Mouse (Mus musculus): Measurements from ENCODE around the gene Polr3gl. TPM values are rescaled to one million over a fixed set of nuclear protein-coding genes. Genes with fewer than 3 reads are reported as not detected.

Gene Polr3gl
- polyA plus RNA-seq, 1 experiment from 2014 or later, result 33.1 TPM

DNA sequence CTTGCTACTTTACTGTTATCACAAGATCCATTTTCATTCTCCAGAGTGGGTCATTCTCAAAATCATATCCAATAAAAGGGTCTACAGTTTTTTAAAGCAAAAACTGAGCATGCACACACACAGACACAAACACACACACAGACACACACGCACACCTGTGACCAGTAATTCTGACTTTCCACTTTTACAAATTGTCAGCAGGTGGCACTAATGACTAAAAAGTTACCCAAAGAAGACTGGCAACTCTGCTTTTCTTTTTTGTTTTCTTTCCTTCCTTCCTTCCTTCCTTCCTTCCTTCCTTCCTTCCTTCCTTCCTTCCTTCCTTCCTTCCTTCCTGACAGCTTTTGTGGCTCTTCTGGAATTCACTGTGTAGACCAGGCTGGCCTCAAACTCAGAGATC lies 48.4 kb downstream of the Polr3gl start:
- Histone ChIP-seq H3K4me3 (no peak overlapping the region), H3K27ac (replicated peaks) (no peak overlapping the region), H3K4me1 (peaks cover 10% of the 10 kb centered on the region), H3K27me3 (replicated peaks; ENCODE audit: low read depth, poor library complexity, severe bottlenecking) (peaks cover 43% of the 10 kb centered on the region), H3K36me3 (replicated peaks) (no peaks in the 10 kb centered on the region), H3K9me3 (no peaks in the 10 kb centered on the region)
- no peak for DNase-seq (ENCODE audit: low spot score)
- WGBS, result 49% methylated on average over 1 of the region's 1 CpGs

GRCm38 (mm10) chr3:96543345-96543744 lies 50.6 kb downstream of the Polr3gl start:
- 87% methylated on average over 11 of the region's 11 CpGs for WGBS
- Histone ChIP-seq H3K27ac (replicated peaks) (no peak overlapping the region), H3K4me1 (peaks cover 25% of the 10 kb centered on the region), H3K27me3 (replicated peaks; ENCODE audit: low read depth, poor library complexity, severe bottlenecking) (peaks cover 43% of the 10 kb centered on the region), H3K4me3 (no peak overlapping the region), H3K36me3 (replicated peaks) (no peaks in the 10 kb centered on the region), H3K9me3 (no peaks in the 10 kb centered on the region)
- DNase-seq (ENCODE audit: low spot score), result no peak

DNA sequence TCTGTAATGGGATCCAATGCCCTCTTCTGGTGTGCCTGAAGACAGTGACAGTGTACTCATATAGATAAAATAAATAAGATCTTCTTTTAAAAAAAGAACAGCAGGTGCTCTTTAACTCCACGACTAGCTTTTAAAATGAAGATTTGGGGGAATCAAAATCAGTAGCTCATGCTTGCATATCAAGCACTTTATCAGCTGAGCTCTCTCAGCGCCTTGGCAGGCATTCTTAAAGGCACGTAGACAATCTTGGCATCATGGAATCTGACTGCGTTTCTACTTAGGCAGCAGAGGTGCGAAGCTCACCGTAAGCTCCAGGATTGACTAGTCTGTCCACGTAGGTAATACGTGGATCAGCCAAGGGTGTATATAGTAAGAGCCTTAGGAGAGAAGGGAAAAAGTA lies 51.4 kb downstream of the Polr3gl start:
- H3K27me3 ChIP-seq (replicated peaks; ENCODE audit: low read depth, poor library complexity, severe bottlenecking), result peaks cover 37% of the 10 kb centered on the region
- WGBS, result 80% methylated on average over 8 of the region's 8 CpGs
- H3K9me3 ChIP-seq, result no peaks in the 10 kb centered on the region
- no peak overlapping the region for H3K27ac ChIP-seq (replicated peaks)
- DNase-seq (ENCODE audit: low spot score), result no peak
- H3K4me1 ChIP-seq, result peaks cover 23% of the 10 kb centered on the region
- H3K4me3 ChIP-seq, result no peak overlapping the region
- no peaks in the 10 kb centered on the region for H3K36me3 ChIP-seq (replicated peaks)

GRCm38 (mm10) chr3:96541328-96542078 lies 52.5 kb downstream of the Polr3gl start:
- no peak overlapping the region; the same call in 1 of the 2 replicates for H3K4me3 ChIP-seq
- H3K9me3 ChIP-seq, result no peaks in the 10 kb centered on the region
- H3K4me1 ChIP-seq, result peaks cover 22% of the 10 kb centered on the region
- 17% methylated on average over 14 of the region's 14 CpGs for WGBS
- peak overlapping the region; percentile 40; the same call in 1 of the 2 replicates for H3K27ac ChIP-seq (replicated peaks)
- H3K27me3 ChIP-seq (replicated peaks; ENCODE audit: low read depth, poor library complexity, severe bottlenecking), result peaks cover 32% of the 10 kb centered on the region
- no peaks in the 10 kb centered on the region for H3K36me3 ChIP-seq (replicated peaks)
- DNase-seq (ENCODE audit: low spot score), result peak; percentile 37

DNA sequence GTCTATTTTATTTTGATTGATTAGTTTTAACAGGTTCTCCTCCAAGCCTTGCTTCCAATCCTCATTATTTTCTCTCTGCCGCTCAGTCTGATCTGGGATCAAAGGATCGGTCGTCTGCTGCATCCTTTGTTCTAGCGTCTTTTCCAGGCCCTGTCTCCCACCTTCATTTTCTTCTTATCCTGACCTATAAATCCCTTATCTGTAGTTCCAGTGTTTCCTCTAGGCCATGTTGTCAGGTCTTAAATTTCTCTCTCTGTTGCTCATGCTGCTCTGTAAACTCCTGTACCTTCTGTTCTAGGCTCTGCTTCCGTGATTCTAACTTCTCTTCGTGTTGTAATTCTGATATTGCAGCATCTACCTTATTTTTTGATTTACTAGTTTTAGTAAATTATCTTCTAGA lies 53.2 kb downstream of the Polr3gl start:
- H3K9me3 ChIP-seq, result no peaks in the 10 kb centered on the region
- DNase-seq (ENCODE audit: low spot score), result no peak
- no peaks in the 10 kb centered on the region for H3K36me3 ChIP-seq (replicated peaks)
- WGBS, result 43% methylated on average over 6 of the region's 6 CpGs
- H3K4me1 ChIP-seq, result peaks cover 22% of the 10 kb centered on the region
- H3K27me3 ChIP-seq (replicated peaks; ENCODE audit: low read depth, poor library complexity, severe bottlenecking), result peaks cover 24% of the 10 kb centered on the region
- no peak overlapping the region for H3K4me3 ChIP-seq
- no peak overlapping the region for H3K27ac ChIP-seq (replicated peaks)

DNA sequence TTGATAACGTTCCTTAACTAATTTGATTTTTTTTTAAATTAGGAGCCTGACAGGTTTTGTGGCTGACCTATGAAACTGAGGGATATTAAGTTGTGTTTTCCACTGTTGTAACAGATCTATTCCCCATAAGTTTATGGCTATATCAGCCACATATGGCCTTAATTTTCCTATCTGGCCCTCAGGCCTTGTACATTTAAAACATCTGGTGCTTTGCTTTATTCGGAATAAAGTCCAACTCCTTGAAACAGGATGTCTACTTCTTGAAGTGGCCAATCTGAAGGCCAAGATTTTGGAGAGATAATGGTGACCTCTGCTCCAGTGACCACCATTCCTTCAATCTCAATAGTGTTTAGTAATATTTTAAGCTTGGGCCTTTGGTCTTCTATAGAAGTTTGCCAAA lies 54.7 kb downstream of the Polr3gl start:
- DNase-seq (ENCODE audit: low spot score), result no peak
- peaks cover 23% of the 10 kb centered on the region for H3K27me3 ChIP-seq (replicated peaks; ENCODE audit: low read depth, poor library complexity, severe bottlenecking)
- no peak overlapping the region for H3K27ac ChIP-seq (replicated peaks)
- no peaks in the 10 kb centered on the region for H3K9me3 ChIP-seq
- no peaks in the 10 kb centered on the region for H3K36me3 ChIP-seq (replicated peaks)
- peaks cover 22% of the 10 kb centered on the region for H3K4me1 ChIP-seq
- no peak overlapping the region for H3K4me3 ChIP-seq
- 51% methylated on average over 2 of the region's 2 CpGs for whole genome bisulfite sequencing

- Histone ChIP-seq H3K9me3 (no peaks in the 10 kb centered on the region), H3K4me1 (peaks cover 5% of the 10 kb centered on the region), H3K36me3 (replicated peaks) (no peaks in the 10 kb centered on the region), H3K27ac (replicated peaks) (no peak overlapping the region), H3K4me3 (no peak overlapping the region), H3K27me3 (replicated peaks; ENCODE audit: low read depth, poor library complexity, severe bottlenecking) (peaks cover 11% of the 10 kb centered on the region)
- DNase-seq (ENCODE audit: low spot score), result no peak
- WGBS, result 60% methylated on average over 2 of the region's 2 CpGs
These were observed 59.7 kb downstream of the Polr3gl start for GRCm38 (mm10) chr3:96534300-96534699.

DNA sequence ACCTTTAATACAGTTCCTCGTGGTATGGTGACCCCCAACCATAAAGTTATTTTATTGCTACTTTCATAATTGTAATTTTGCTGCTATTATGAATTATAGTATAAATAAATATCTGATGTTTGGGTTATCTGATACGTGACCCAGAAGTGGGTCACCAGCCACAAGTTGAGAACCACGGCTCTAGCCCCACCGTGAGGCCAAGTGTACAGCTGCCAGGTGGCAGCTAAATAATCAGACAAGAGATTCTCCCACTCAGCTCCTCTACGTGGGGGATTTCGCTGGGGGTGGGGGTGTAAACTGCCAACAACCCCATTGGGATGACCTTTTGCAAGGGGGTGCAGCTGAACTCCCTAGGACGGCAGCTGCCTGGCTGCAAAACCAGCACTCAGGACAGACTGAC lies 61.9 kb downstream of the Polr3gl start:
- peaks cover 14% of the 10 kb centered on the region for H3K4me1 ChIP-seq
- H3K4me3 ChIP-seq, result no peak overlapping the region
- no peaks in the 10 kb centered on the region for H3K9me3 ChIP-seq
- H3K27ac ChIP-seq (replicated peaks), result no peak overlapping the region
- DNase-seq (ENCODE audit: low spot score), result no peak
- WGBS, result 68% methylated on average over 7 of the region's 7 CpGs
- peaks cover 34% of the 10 kb centered on the region for H3K27me3 ChIP-seq (replicated peaks; ENCODE audit: low read depth, poor library complexity, severe bottlenecking)
- H3K36me3 ChIP-seq (replicated peaks), result no peaks in the 10 kb centered on the region

- no peak for DNase-seq (ENCODE audit: low spot score)
- H3K36me3 ChIP-seq (replicated peaks), result no peaks in the 10 kb centered on the region
- H3K27me3 ChIP-seq (replicated peaks; ENCODE audit: low read depth, poor library complexity, severe bottlenecking), result peaks cover 56% of the 10 kb centered on the region
- H3K27ac ChIP-seq (replicated peaks), result no peak overlapping the region
- peaks cover 32% of the 10 kb centered on the region for H3K4me1 ChIP-seq
- 47% methylated on average over 9 of the region's 9 CpGs for whole genome bisulfite sequencing
- H3K4me3 ChIP-seq, result peak overlapping the region; percentile 22; the same call in 1 of the 2 replicates
- no peaks in the 10 kb centered on the region for H3K9me3 ChIP-seq
These were observed 65.5 kb downstream of the Polr3gl start for GRCm38 (mm10) chr3:96528506-96528905.

Other genes starting within 250 kb of the Polr3gl start
- gene BC107364, start 141.9 kb downstream of the Polr3gl start, polyA plus RNA-seq (2016; fragmentation: Nextera tagmentation; extraction: Ambion mirVana), result not detected in 2 replicates
- 1.4 and 1.5 TPM in 2 replicates for gene Hfe2, start 69.0 kb downstream of the Polr3gl start, polyA plus RNA-seq (2016; fragmentation: Nextera tagmentation; extraction: Ambion mirVana)
- gene Txnip, start 36.2 kb downstream of the Polr3gl start, polyA plus RNA-seq (2016; fragmentation: Nextera tagmentation; extraction: Ambion mirVana), result 31.2 and 34.9 TPM in 2 replicates
- 1.6 and 1.9 TPM in 2 replicates for gene Gm16253, start 17.2 kb downstream of the Polr3gl start, polyA plus RNA-seq (2016; fragmentation: Nextera tagmentation; extraction: Ambion mirVana)
- 0.66 and 0.99 TPM in 2 replicates for gene Ankrd34a, start 2.5 kb upstream of the Polr3gl start, polyA plus RNA-seq (2016; fragmentation: Nextera tagmentation; extraction: Ambion mirVana)
- gene Lix1l, start 7.0 kb upstream of the Polr3gl start, polyA plus RNA-seq (2016; fragmentation: Nextera tagmentation; extraction: Ambion mirVana), result 5.2 and 5.6 TPM in 2 replicates
- gene Rbm8a, start 35.8 kb upstream of the Polr3gl start, polyA plus RNA-seq (2016; fragmentation: Nextera tagmentation; extraction: Ambion mirVana), result 242 and 244 TPM in 2 replicates
- 41.6 and 41.9 TPM in 2 replicates for gene Pex11b, start 41.2 kb upstream of the Polr3gl start, polyA plus RNA-seq (2016; fragmentation: Nextera tagmentation; extraction: Ambion mirVana)
- gene Gm42957, start 41.3 kb upstream of the Polr3gl start, polyA plus RNA-seq (2016; fragmentation: Nextera tagmentation; extraction: Ambion mirVana), result 0.09 TPM in 2 replicates
- gene Itga10, start 51.4 kb upstream of the Polr3gl start, polyA plus RNA-seq (2016; fragmentation: Nextera tagmentation; extraction: Ambion mirVana), result 0.39 and 0.55 TPM in 2 replicates
- gene Ankrd35, start 76.0 kb upstream of the Polr3gl start, polyA plus RNA-seq (2016; fragmentation: Nextera tagmentation; extraction: Ambion mirVana), result 0.11 and 0.14 TPM in 2 replicates
- 45.2 and 53.4 TPM in 2 replicates for gene Pias3, start 102.2 kb upstream of the Polr3gl start, polyA plus RNA-seq (2016; fragmentation: Nextera tagmentation; extraction: Ambion mirVana)
- gene Nudt17, start 114.4 kb upstream of the Polr3gl start, polyA plus RNA-seq (2016; fragmentation: Nextera tagmentation; extraction: Ambion mirVana), result 12.9 and 13.0 TPM in 2 replicates
- 44.1 and 47.6 TPM in 2 replicates for gene Polr3c, start 133.4 kb upstream of the Polr3gl start, polyA plus RNA-seq (2016; fragmentation: Nextera tagmentation; extraction: Ambion mirVana)
- 66.8 and 69.7 TPM in 2 replicates for gene Rnf115, start 133.5 kb upstream of the Polr3gl start, polyA plus RNA-seq (2016; fragmentation: Nextera tagmentation; extraction: Ambion mirVana)
- gene Pdzk1, start 235.1 kb upstream of the Polr3gl start, polyA plus RNA-seq (2016; fragmentation: Nextera tagmentation; extraction: Ambion mirVana), result 0.24 TPM in 1 of 2 replicates, not detected in the other
- 0.14 and 0.19 TPM in 2 replicates for gene Cd160, start 235.2 kb upstream of the Polr3gl start, polyA plus RNA-seq (2016; fragmentation: Nextera tagmentation; extraction: Ambion mirVana)